In genomic region chr4:150280459-150280858, GRCm38 (mm10) we compare ENCODE assay signal across 8 mouse cellular contexts. TPM values are rescaled to one million over a fixed set of nuclear protein-coding genes. Genes with fewer than 3 reads are reported as not detected.
DNase-seq lines count a peak whose midpoint lies in the region; ATAC-seq and TF ChIP-seq lines count a peak whose summit lies in the region.

No protein-coding gene starts in this region.

- ATAC-seq in kidney, embryonic 15.5 days (replicated peaks; ENCODE audit: low FRiP score), result no peak
- ATAC-seq in embryonic facial prominence, embryonic 11.5 days (replicated peaks; ENCODE audit: insufficient number of reproducible peaks, low FRiP score, low TSS enrichment, low read depth), result no peak
- ATAC-seq in hindbrain, embryonic 16.5 days, result no peak
- no peak for ATAC-seq in midbrain, postnatal 0 days (ENCODE audit: low FRiP score)

- no peaks in the 10 kb centered on the region for H3K27me3 ChIP-seq in kidney, embryonic 15.5 days
- no peaks in the 10 kb centered on the region for H3K27me3 ChIP-seq in embryonic facial prominence, embryonic 11.5 days (ENCODE audit: control insufficient read depth, insufficient read depth, low read length)
- no peaks in the 10 kb centered on the region for H3K27me3 ChIP-seq in hindbrain, embryonic 16.5 days (replicated peaks; ENCODE audit: control insufficient read depth, insufficient read depth, low read length)
- H3K27me3 ChIP-seq in midbrain, postnatal 0 days (ENCODE audit: insufficient read depth, low read length), result no peaks in the 10 kb centered on the region

- H3K4me2 ChIP-seq in kidney, embryonic 15.5 days, result peak overlapping the region; percentile 59
- peak overlapping the region; percentile 10; the same call in 1 of the 2 replicates for H3K4me2 ChIP-seq in embryonic facial prominence, embryonic 11.5 days (ENCODE audit: low read depth, low read length)
- H3K4me2 ChIP-seq in hindbrain, embryonic 16.5 days (ENCODE audit: low read length), result peak overlapping the region; percentile 73
- peak overlapping the region; percentile 66 for H3K4me2 ChIP-seq in midbrain, postnatal 0 days (ENCODE audit: low read depth, low read length, poor library complexity, severe bottlenecking)

- peak overlapping the region; percentile 98 for H3K4me3 ChIP-seq in kidney, embryonic 15.5 days (replicated peaks)
- H3K4me3 ChIP-seq in embryonic facial prominence, embryonic 11.5 days (ENCODE audit: low read depth, low read length), result peak overlapping the region; percentile 100; the same call in 1 of the 2 replicates
- H3K4me3 ChIP-seq in hindbrain, embryonic 16.5 days (ENCODE audit: low read length), result peak overlapping the region; percentile 90
- peak overlapping the region; percentile 99; the same call in 1 of the 2 replicates for H3K4me3 ChIP-seq in midbrain, postnatal 0 days (ENCODE audit: low read depth, low read length)

- H3K9me3 ChIP-seq in kidney, embryonic 15.5 days (replicated peaks), result no peaks in the 10 kb centered on the region
- no peaks in the 10 kb centered on the region for H3K9me3 ChIP-seq in embryonic facial prominence, embryonic 11.5 days (replicated peaks; ENCODE audit: control insufficient read depth, low read length)
- H3K9me3 ChIP-seq in hindbrain, embryonic 16.5 days (ENCODE audit: control insufficient read depth, low read length), result no peaks in the 10 kb centered on the region
- no peaks in the 10 kb centered on the region for H3K9me3 ChIP-seq in midbrain, postnatal 0 days (ENCODE audit: low read length)

- DNase-seq in kidney, postnatal 14 days, result no peak
- DNase-seq in embryonic facial prominence, embryonic 11.5 days (ENCODE audit: low spot score), result peak; percentile 36
- no peak for DNase-seq in midbrain, postnatal 0 days (ENCODE audit: low spot score)
- DNase-seq in left cerebral cortex, postnatal 4 days, result no peak
- DNase-seq in spleen, adult 18-20 months, result no peak
- no peak for DNase-seq in thymus, postnatal 10 days (ENCODE audit: low spot score in 2 of 2)

- whole genome bisulfite sequencing in kidney, embryonic 15.5 days, result 35% methylated on average over 4 of the region's 4 CpGs
- 35% methylated on average over 4 of the region's 4 CpGs for WGBS in embryonic facial prominence, embryonic 11.5 days
- 43% methylated on average over 4 of the region's 4 CpGs for WGBS in hindbrain, embryonic 16.5 days
- 39% methylated on average over 4 of the region's 4 CpGs for WGBS in midbrain, postnatal 0 days

- no peak for TF ChIP-seq CTCF in midbrain, postnatal 0 days (IDR thresholded peaks at IDR 0.05)

- no peaks in the 10 kb centered on the region for H3K36me3 ChIP-seq in kidney, embryonic 15.5 days
- no peaks in the 10 kb centered on the region for H3K36me3 ChIP-seq in embryonic facial prominence, embryonic 11.5 days (replicated peaks; ENCODE audit: control insufficient read depth, insufficient read depth, low read depth, low read length)
- no peaks in the 10 kb centered on the region for H3K36me3 ChIP-seq in hindbrain, embryonic 16.5 days (ENCODE audit: control insufficient read depth, insufficient read depth, low read length)
- no peaks in the 10 kb centered on the region for H3K36me3 ChIP-seq in midbrain, postnatal 0 days (ENCODE audit: insufficient read depth, low read length)

- no peak overlapping the region; the same call in 1 of the 2 replicates for H3K9ac ChIP-seq in kidney, embryonic 15.5 days
- H3K9ac ChIP-seq in embryonic facial prominence, embryonic 11.5 days (replicated peaks; ENCODE audit: low read length), result no peak overlapping the region
- H3K9ac ChIP-seq in hindbrain, embryonic 16.5 days (ENCODE audit: low read depth, low read length), result no peak overlapping the region
- H3K9ac ChIP-seq in midbrain, postnatal 0 days (replicated peaks; ENCODE audit: low read length, poor library complexity, severe bottlenecking), result peak overlapping the region; percentile 81; the same call in 1 of the 2 replicates

- H3K27ac ChIP-seq in kidney, embryonic 15.5 days, result peak overlapping the region; percentile 97
- peak overlapping the region; percentile 95 for H3K27ac ChIP-seq in embryonic facial prominence, embryonic 11.5 days (replicated peaks; ENCODE audit: low read depth, low read length)
- peak overlapping the region; percentile 98 for H3K27ac ChIP-seq in hindbrain, embryonic 16.5 days (ENCODE audit: low read depth, low read length)
- peak overlapping the region; percentile 98 for H3K27ac ChIP-seq in midbrain, postnatal 0 days (ENCODE audit: low read depth, low read length)

- H3K4me1 ChIP-seq in kidney, embryonic 15.5 days, result peaks cover 29% of the 10 kb centered on the region
- no peaks in the 10 kb centered on the region; the same call in 1 of the 2 replicates for H3K4me1 ChIP-seq in embryonic facial prominence, embryonic 11.5 days (ENCODE audit: control insufficient read depth, insufficient read depth, low read length)
- H3K4me1 ChIP-seq in hindbrain, embryonic 16.5 days (ENCODE audit: control insufficient read depth, insufficient read depth, low read depth, low read length), result peaks cover 8% of the 10 kb centered on the region
- no peaks in the 10 kb centered on the region; the same call in 1 of the 2 replicates for H3K4me1 ChIP-seq in midbrain, postnatal 0 days (ENCODE audit: insufficient read depth, low read length)

- intact Hi-C loops in left cerebral cortex, postnatal 4 days (cut with DNase I), result loop anchor here (10.0 kb wide), 1 partner anchor 184 kb away; no protein-coding TSS in a partner anchor

RNA-seq across cellular contexts. Expression of gene Rere, which starts 1.0 kb away (rescaled TPM):
- 35.1 and 36.5 TPM in 2 replicates for polyA plus RNA-seq in kidney, embryonic 15.5 days (2015; fragmentation: Nextera tagmentation; extraction: Ambion mirVana)
- polyA plus RNA-seq in embryonic facial prominence, embryonic 11.5 days (2014; fragmentation: Nextera tagmentation; extraction: Ambion mirVana), result 22.9 and 28.7 TPM in 2 replicates
- 25.4 and 27.2 TPM in 2 replicates for polyA plus RNA-seq in hindbrain, embryonic 16.5 days (2015; fragmentation: Nextera tagmentation; extraction: Ambion mirVana)
- total RNA-seq in midbrain, postnatal 0 days (2014; rRNA removed), result 36.8 and 44.3 TPM in 2 replicates
- polyA plus RNA-seq in midbrain, postnatal 0 days (2015; fragmentation: Nextera tagmentation; extraction: Ambion mirVana), result 17.9 and 22.7 TPM in 2 replicates
- 100 to 1,000 TPM in 1 of 2 experiments, 10 to 100 TPM in 1; 98.6 to 106 TPM for total RNA-seq in left cerebral cortex, postnatal 4 days (2021)

RNA-seq across cellular contexts. Expression of gene Eno1, which starts 43.9 kb away (rescaled TPM):
- 1,865 and 1,947 TPM in 2 replicates for polyA plus RNA-seq in kidney, embryonic 15.5 days (2015; fragmentation: Nextera tagmentation; extraction: Ambion mirVana)
- 1,873 and 2,043 TPM in 2 replicates for polyA plus RNA-seq in embryonic facial prominence, embryonic 11.5 days (2014; fragmentation: Nextera tagmentation; extraction: Ambion mirVana)
- polyA plus RNA-seq in hindbrain, embryonic 16.5 days (2015; fragmentation: Nextera tagmentation; extraction: Ambion mirVana), result 1,276 and 1,360 TPM in 2 replicates
- 438 and 440 TPM in 2 replicates for total RNA-seq in midbrain, postnatal 0 days (2014; rRNA removed)
- polyA plus RNA-seq in midbrain, postnatal 0 days (2015; fragmentation: Nextera tagmentation; extraction: Ambion mirVana), result 1,069 and 1,129 TPM in 2 replicates
- 100 to 1,000 TPM; 204 to 220 TPM for total RNA-seq in left cerebral cortex, postnatal 4 days (2021)

Comparison
In these comparisons a context has a peak if more than half of its experiments do, and no peak if none do; other contexts are left out.
1. H3K4me2 ChIP-seq: peak in every context shown above with its lines; median percentile 73 in hindbrain, embryonic 16.5 days; 66 in midbrain, postnatal 0 days; 59 in kidney, embryonic 15.5 days; 10 in embryonic facial prominence, embryonic 11.5 days.